Mouse (Mus musculus): ENCODE results near the gene Rptor. TPM values are rescaled to one million over a fixed set of nuclear protein-coding genes. Genes with fewer than 3 reads are reported as not detected.

Rptor gene
- polyA plus RNA-seq, 1 experiment from 2014 or later, result 12.7 TPM

GRCm38 (mm10) chr11:119871141-119871540 is 268.4 kb downstream of the Rptor start:
- H3K4me3 ChIP-seq (ENCODE audit: low read depth, low read length), result no peak overlapping the region
- H3K36me3 ChIP-seq (ENCODE audit: control insufficient read depth, insufficient read depth, low read length), result peaks cover 28% of the 10 kb centered on the region
- 0 out of 2 replicates have a peak, but pooled peaks cover 3% of the 10 kb centered on the region for H3K4me1 ChIP-seq (ENCODE audit: control insufficient read depth, insufficient read depth, low read length)
- 87% methylated on average over 7 of the region's 7 CpGs for WGBS
- no peak overlapping the region for H3K9ac ChIP-seq (replicated peaks; ENCODE audit: low read depth, low read length)
- H3K27ac ChIP-seq (ENCODE audit: low read length), result no peak overlapping the region
- H3K4me2 ChIP-seq (replicated peaks; ENCODE audit: low read depth, low read length), result no peak overlapping the region
- H3K9me3 ChIP-seq (ENCODE audit: control insufficient read depth, low read depth, low read length), result no peaks in the 10 kb centered on the region
- no peak for ATAC-seq (ENCODE audit: insufficient number of reproducible peaks, insufficient read depth, low FRiP score, low read depth)
- H3K27me3 ChIP-seq (ENCODE audit: control insufficient read depth, insufficient read depth, low read length), result no peaks in the 10 kb centered on the region

GRCm38 (mm10) chr11:119873643-119874042 is 270.9 kb downstream of the Rptor start:
- 96% methylated on average over 4 of the region's 4 CpGs for WGBS
- H3K4me2 ChIP-seq (replicated peaks; ENCODE audit: low read depth, low read length), result no peak overlapping the region

GRCm38 (mm10) chr11:119874841-119875240 is 272.1 kb downstream of the Rptor start:
- peaks cover 45% of the 10 kb centered on the region for H3K36me3 ChIP-seq (ENCODE audit: control insufficient read depth, insufficient read depth, low read length)
- H3K4me2 ChIP-seq (replicated peaks; ENCODE audit: low read depth, low read length), result no peak overlapping the region
- H3K4me1 ChIP-seq (ENCODE audit: control insufficient read depth, insufficient read depth, low read length), result no peaks in the 10 kb centered on the region
- no peaks in the 10 kb centered on the region for H3K27me3 ChIP-seq (ENCODE audit: control insufficient read depth, insufficient read depth, low read length)
- no peak overlapping the region for H3K4me3 ChIP-seq (ENCODE audit: low read depth, low read length)
- H3K27ac ChIP-seq (ENCODE audit: low read length), result no peak overlapping the region
- WGBS, result 94% methylated on average over 1 of the region's 1 CpGs
- H3K9me3 ChIP-seq (ENCODE audit: control insufficient read depth, low read depth, low read length), result no peaks in the 10 kb centered on the region
- no peak overlapping the region for H3K9ac ChIP-seq (replicated peaks; ENCODE audit: low read depth, low read length)
- ATAC-seq (ENCODE audit: insufficient number of reproducible peaks, insufficient read depth, low FRiP score, low read depth), result no peak

More at GRCm38 (mm10) chr11:119873643-119874042, 270.9 kb downstream of the Rptor start:
- Histone ChIP-seq H3K9ac (replicated peaks; ENCODE audit: low read depth, low read length) (no peak overlapping the region), H3K4me1 (ENCODE audit: control insufficient read depth, insufficient read depth, low read length) (no peaks in the 10 kb centered on the region), H3K4me3 (ENCODE audit: low read depth, low read length) (no peak overlapping the region), H3K27ac (ENCODE audit: low read length) (no peak overlapping the region), H3K36me3 (ENCODE audit: control insufficient read depth, insufficient read depth, low read length) (peaks cover 38% of the 10 kb centered on the region), H3K27me3 (ENCODE audit: control insufficient read depth, insufficient read depth, low read length) (no peaks in the 10 kb centered on the region), H3K9me3 (ENCODE audit: control insufficient read depth, low read depth, low read length) (no peaks in the 10 kb centered on the region)
- ATAC-seq (ENCODE audit: insufficient number of reproducible peaks, insufficient read depth, low FRiP score, low read depth), result no peak

GRCm38 (mm10) chr11:119875685-119876084 is 273.0 kb downstream of the Rptor start:
- H3K9me3 ChIP-seq (ENCODE audit: control insufficient read depth, low read depth, low read length), result no peaks in the 10 kb centered on the region
- no peaks in the 10 kb centered on the region for H3K4me1 ChIP-seq (ENCODE audit: control insufficient read depth, insufficient read depth, low read length)
- H3K9ac ChIP-seq (replicated peaks; ENCODE audit: low read depth, low read length), result no peak overlapping the region
- H3K27ac ChIP-seq (ENCODE audit: low read length), result no peak overlapping the region
- peaks cover 46% of the 10 kb centered on the region for H3K36me3 ChIP-seq (ENCODE audit: control insufficient read depth, insufficient read depth, low read length)
- H3K4me2 ChIP-seq (replicated peaks; ENCODE audit: low read depth, low read length), result no peak overlapping the region
- 83% methylated on average over 9 of the region's 9 CpGs for WGBS
- H3K4me3 ChIP-seq (ENCODE audit: low read depth, low read length), result no peak overlapping the region
- no peak for ATAC-seq (ENCODE audit: insufficient number of reproducible peaks, insufficient read depth, low FRiP score, low read depth)
- H3K27me3 ChIP-seq (ENCODE audit: control insufficient read depth, insufficient read depth, low read length), result no peaks in the 10 kb centered on the region

- ATAC-seq (ENCODE audit: insufficient number of reproducible peaks, insufficient read depth, low FRiP score, low read depth), result no peak
- peaks cover 39% of the 10 kb centered on the region for H3K36me3 ChIP-seq (ENCODE audit: control insufficient read depth, insufficient read depth, low read length)
- 90% methylated on average over 7 of the region's 7 CpGs for WGBS
Observed at GRCm38 (mm10) chr11:119877124-119877523, 274.4 kb downstream of the Rptor start.

GRCm38 (mm10) chr11:119879573-119879972 is 276.9 kb downstream of the Rptor start:
- Histone ChIP-seq H3K36me3 (ENCODE audit: control insufficient read depth, insufficient read depth, low read length) (peaks cover 21% of the 10 kb centered on the region; the same call in 1 of the 2 replicates), H3K27ac (ENCODE audit: low read length) (no peak overlapping the region), H3K9ac (replicated peaks; ENCODE audit: low read depth, low read length) (no peak overlapping the region), H3K9me3 (ENCODE audit: control insufficient read depth, low read depth, low read length) (no peaks in the 10 kb centered on the region), H3K4me2 (replicated peaks; ENCODE audit: low read depth, low read length) (no peak overlapping the region), H3K4me3 (ENCODE audit: low read depth, low read length) (no peak overlapping the region), H3K4me1 (ENCODE audit: control insufficient read depth, insufficient read depth, low read length) (no peaks in the 10 kb centered on the region), H3K27me3 (ENCODE audit: control insufficient read depth, insufficient read depth, low read length) (no peaks in the 10 kb centered on the region)
- 92% methylated on average over 5 of the region's 5 CpGs for WGBS
- no peak for ATAC-seq (ENCODE audit: insufficient number of reproducible peaks, insufficient read depth, low FRiP score, low read depth)

More at GRCm38 (mm10) chr11:119877124-119877523, 274.4 kb downstream of the Rptor start:
- no peaks in the 10 kb centered on the region for H3K27me3 ChIP-seq (ENCODE audit: control insufficient read depth, insufficient read depth, low read length)
- H3K4me1 ChIP-seq (ENCODE audit: control insufficient read depth, insufficient read depth, low read length), result no peaks in the 10 kb centered on the region
- H3K4me3 ChIP-seq (ENCODE audit: low read depth, low read length), result no peak overlapping the region
- no peak overlapping the region for H3K4me2 ChIP-seq (replicated peaks; ENCODE audit: low read depth, low read length)
- no peak overlapping the region for H3K9ac ChIP-seq (replicated peaks; ENCODE audit: low read depth, low read length)
- no peak overlapping the region for H3K27ac ChIP-seq (ENCODE audit: low read length)
- no peaks in the 10 kb centered on the region for H3K9me3 ChIP-seq (ENCODE audit: control insufficient read depth, low read depth, low read length)

- Histone ChIP-seq H3K9me3 (ENCODE audit: control insufficient read depth, low read depth, low read length) (no peaks in the 10 kb centered on the region), H3K27ac (ENCODE audit: low read length) (no peak overlapping the region), H3K4me2 (replicated peaks; ENCODE audit: low read depth, low read length) (no peak overlapping the region), H3K4me3 (ENCODE audit: low read depth, low read length) (no peak overlapping the region), H3K4me1 (ENCODE audit: control insufficient read depth, insufficient read depth, low read length) (no peaks in the 10 kb centered on the region), H3K36me3 (ENCODE audit: control insufficient read depth, insufficient read depth, low read length) (peaks cover 15% of the 10 kb centered on the region; the same call in 1 of the 2 replicates), H3K9ac (replicated peaks; ENCODE audit: low read depth, low read length) (no peak overlapping the region), H3K27me3 (ENCODE audit: control insufficient read depth, insufficient read depth, low read length) (no peaks in the 10 kb centered on the region)
- no peak for ATAC-seq (ENCODE audit: insufficient number of reproducible peaks, insufficient read depth, low FRiP score, low read depth)
- 52% methylated on average over 2 of the region's 2 CpGs for WGBS
Observed at GRCm38 (mm10) chr11:119883646-119884045, 280.9 kb downstream of the Rptor start.

GRCm38 (mm10) chr11:119889966-119890365 is 287.3 kb downstream of the Rptor start:
- Histone ChIP-seq H3K4me2 (replicated peaks; ENCODE audit: low read depth, low read length) (no peak overlapping the region), H3K9me3 (ENCODE audit: control insufficient read depth, low read depth, low read length) (no peaks in the 10 kb centered on the region), H3K4me3 (ENCODE audit: low read depth, low read length) (no peak overlapping the region), H3K27me3 (ENCODE audit: control insufficient read depth, insufficient read depth, low read length) (no peaks in the 10 kb centered on the region), H3K36me3 (ENCODE audit: control insufficient read depth, insufficient read depth, low read length) (peaks cover 36% of the 10 kb centered on the region), H3K4me1 (ENCODE audit: control insufficient read depth, insufficient read depth, low read length) (no peaks in the 10 kb centered on the region), H3K27ac (ENCODE audit: low read length) (no peak overlapping the region), H3K9ac (replicated peaks; ENCODE audit: low read depth, low read length) (no peak overlapping the region)
- no peak for ATAC-seq (ENCODE audit: insufficient number of reproducible peaks, insufficient read depth, low FRiP score, low read depth)
- WGBS, result 79% methylated on average over 3 of the region's 3 CpGs

GRCm38 (mm10) chr11:119891601-119892215 is 289.0 kb downstream of the Rptor start:
- no peaks in the 10 kb centered on the region for H3K9me3 ChIP-seq (ENCODE audit: control insufficient read depth, low read depth, low read length)
- no peaks in the 10 kb centered on the region for H3K27me3 ChIP-seq (ENCODE audit: control insufficient read depth, insufficient read depth, low read length)
- H3K9ac ChIP-seq (replicated peaks; ENCODE audit: low read depth, low read length), result no peak overlapping the region
- H3K27ac ChIP-seq (ENCODE audit: low read length), result no peak overlapping the region
- H3K4me2 ChIP-seq (replicated peaks; ENCODE audit: low read depth, low read length), result no peak overlapping the region
- 87% methylated on average over 7 of the region's 7 CpGs for WGBS
- no peak for ATAC-seq (ENCODE audit: insufficient number of reproducible peaks, insufficient read depth, low FRiP score, low read depth)
- peaks cover 32% of the 10 kb centered on the region for H3K36me3 ChIP-seq (ENCODE audit: control insufficient read depth, insufficient read depth, low read length)
- H3K4me3 ChIP-seq (ENCODE audit: low read depth, low read length), result no peak overlapping the region
- H3K4me1 ChIP-seq (ENCODE audit: control insufficient read depth, insufficient read depth, low read length), result no peaks in the 10 kb centered on the region
